Mouse (Mus musculus) stomach, embryonic 15.5 days (tissue): Measurements from ENCODE around the gene Gm11032. TPM values are rescaled to one million over a fixed set of nuclear protein-coding genes. Genes with fewer than 3 reads are reported as not detected.
"Not testable (repeated sequence)": the region's sequence is repeated elsewhere in the genome, so short reads cannot be mapped to it uniquely, and the experiment has no call there.

ENCODE experiments used
- ATAC-seq: fragments of 200-750 bp; cut with Nextera tagmentation; 2 replicates; pipeline ENCODE4 v1.8.0; 2017; ENCODE audit warnings: low read depth, moderate number of reproducible peaks, moderate TSS enrichment; ENCODE audit not compliant: insufficient read depth, low FRiP score
- H3K27ac ChIP-seq: fragments of 300-500 bp; sonication (generic); 2 replicates; pipeline ENCODE4 v1.5.1; 2015; ENCODE audit warnings: mild to moderate bottlenecking, inconsistent platforms
- H3K27me3 ChIP-seq: fragments of 300-500 bp; sonication (generic); replicated peaks from 2 replicates; pipeline ENCODE4 v1.6.1; 2015; ENCODE audit warnings: inconsistent platforms
- H3K36me3 ChIP-seq: fragments of 300-500 bp; sonication (generic); 2 replicates; pipeline ENCODE4 v1.6.1; 2015; ENCODE audit warnings: inconsistent platforms
- H3K4me1 ChIP-seq: fragments of 300-500 bp; sonication (generic); 2 replicates; pipeline ENCODE4 v1.6.1; 2015; ENCODE audit warnings: inconsistent platforms
- H3K4me2 ChIP-seq: fragments of 300-500 bp; sonication (generic); 2 replicates; pipeline ENCODE4 v1.6.1; 2015; ENCODE audit warnings: mild to moderate bottlenecking, inconsistent platforms
- H3K4me3 ChIP-seq: fragments of 300-500 bp; sonication (generic); replicated peaks from 2 replicates; pipeline ENCODE4 v1.5.1; 2015; ENCODE audit warnings: inconsistent platforms
- H3K9ac ChIP-seq: fragments of 300-500 bp; sonication (generic); 2 replicates; pipeline ENCODE4 v1.6.1; 2015; ENCODE audit warnings: inconsistent platforms
- H3K9me3 ChIP-seq: fragments of 300-500 bp; sonication (generic); 2 replicates; pipeline ENCODE4 v1.6.1; 2016; ENCODE audit warnings: inconsistent platforms
- WGBS: fragments of 180-500 bp; shearing (Covaris S2); methylation state at CpG from one replicate; pipeline ENCODE4 v1.1.7; 2015; 5-methylcytosine and 5-hydroxymethylcytosine counted together
- polyA plus RNA-seq: library from polyadenylated mRNA; unstranded; fragments of >200 nt; fragmentation: Nextera tagmentation; extraction: Ambion mirVana; gene quantifications from 2 replicates; pipeline ENCODE4 v1.2.1, GENCODE M21; 2015

Gm11032 gene
- polyA plus RNA-seq, result not detected in 2 replicates

GRCm38 (mm10) chr11:4620017-4620485 is at the start of gene Gm11032:
Gene Gm11032 (plus strand): TSS chr11:4620067.
- Histone ChIP-seq H3K9me3 (no peaks in the 10 kb centered on the region), H3K4me2 (no peak within 1 kb of the TSS), H3K9ac (no peak within 1 kb of the TSS), H3K4me1 (no peaks in the 10 kb centered on the region), H3K4me3 (no peak within 1 kb of the TSS), H3K36me3 (no peaks in the 10 kb centered on the region), H3K27me3 (no peaks in the 10 kb centered on the region), H3K27ac (no peak within 1 kb of the TSS)
- 68% methylated on average over 16 of the region's 16 CpGs for WGBS
- ATAC-seq, result no peak

DNA sequence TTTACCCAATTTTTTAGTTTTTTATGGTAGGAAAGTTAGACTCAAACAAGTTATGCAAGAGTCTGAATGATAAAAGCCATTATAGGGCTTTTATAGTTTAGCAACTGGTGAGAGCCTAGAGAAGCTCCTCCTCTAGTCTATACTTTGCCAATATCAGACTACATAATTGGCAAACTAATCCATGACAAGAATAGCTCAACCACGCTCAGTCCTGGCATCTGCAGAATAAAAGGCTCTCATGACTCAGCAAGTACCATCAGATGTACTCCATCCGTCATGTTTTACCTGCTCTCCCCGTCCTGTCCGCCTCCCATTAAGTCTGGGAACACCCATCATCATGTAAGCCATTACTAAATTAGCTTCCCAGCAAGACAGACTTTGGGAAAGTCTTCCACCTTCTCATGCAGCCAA is 48.4 kb upstream of the Gm11032 start:
- ATAC-seq, result no peak
- H3K27me3 ChIP-seq, result no peaks in the 10 kb centered on the region
- H3K4me2 ChIP-seq, result no peak overlapping the region
- H3K9ac ChIP-seq, result no peak overlapping the region
- H3K4me3 ChIP-seq, result no peak overlapping the region
- peaks cover 6% of the 10 kb centered on the region for H3K4me1 ChIP-seq
- H3K27ac ChIP-seq, result no peak overlapping the region
- no peaks in the 10 kb centered on the region for H3K9me3 ChIP-seq
- H3K36me3 ChIP-seq, result no peaks in the 10 kb centered on the region
- WGBS, result 69% methylated on average over 4 of the region's 4 CpGs

GRCm38 (mm10) chr11:4576090-4576732 is 43.7 kb upstream of the Gm11032 start:
- H3K9me3 ChIP-seq, H3K27me3 ChIP-seq, H3K9ac ChIP-seq, H3K4me2 ChIP-seq, H3K4me3 ChIP-seq, H3K4me1 ChIP-seq, H3K36me3 ChIP-seq, H3K27ac ChIP-seq: not testable (repeated sequence)
- ATAC-seq, result peak; percentile 79; the same call in 1 of the 2 replicates
- WGBS, result 74% methylated on average over 2 of the region's 2 CpGs

DNA sequence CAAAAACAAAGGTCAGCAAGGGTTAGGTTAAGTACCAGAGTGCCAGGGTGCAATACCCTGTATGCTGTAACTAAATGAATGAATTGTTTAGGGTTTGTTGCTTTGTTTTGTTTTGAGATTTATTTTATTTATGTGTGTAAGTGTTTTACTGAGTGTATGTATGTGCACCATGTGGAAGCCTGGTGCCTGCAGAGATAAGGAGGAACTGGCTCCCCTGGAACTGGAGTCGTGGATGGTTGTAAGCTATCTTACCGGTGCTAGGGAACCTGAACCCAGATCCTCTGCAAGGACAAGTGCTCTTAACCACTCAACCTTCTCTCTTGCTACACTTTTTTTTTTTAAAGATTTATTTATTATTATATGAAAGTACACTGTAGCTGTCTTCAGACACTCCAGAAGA is 42.8 kb upstream of the Gm11032 start:
- H3K36me3 ChIP-seq, result no peaks in the 10 kb centered on the region
- H3K4me2 ChIP-seq, result no peak overlapping the region
- H3K27ac ChIP-seq, result no peak overlapping the region
- no peak overlapping the region for H3K4me3 ChIP-seq
- no peak overlapping the region for H3K9ac ChIP-seq
- peaks cover 9% of the 10 kb centered on the region for H3K4me1 ChIP-seq
- ATAC-seq, result no peak; the same call in 1 of the 2 replicates
- H3K27me3 ChIP-seq, result no peaks in the 10 kb centered on the region
- no peaks in the 10 kb centered on the region for H3K9me3 ChIP-seq
- WGBS, result 92% methylated on average over 2 of the region's 2 CpGs

GRCm38 (mm10) chr11:4578682-4579081 is 41.2 kb upstream of the Gm11032 start:
- Histone ChIP-seq H3K4me2 (no peak overlapping the region), H3K27me3 (no peaks in the 10 kb centered on the region), H3K36me3 (no peaks in the 10 kb centered on the region), H3K9me3 (no peaks in the 10 kb centered on the region), H3K4me1 (peaks cover 9% of the 10 kb centered on the region), H3K9ac (no peak overlapping the region), H3K27ac (no peak overlapping the region), H3K4me3 (no peak overlapping the region)
- 52% methylated on average over 2 of the region's 2 CpGs for WGBS
- no peak for ATAC-seq

GRCm38 (mm10) chr11:4591811-4592210 is 28.1 kb upstream of the Gm11032 start:
- H3K9ac ChIP-seq, result no peak overlapping the region
- no peak overlapping the region for H3K4me3 ChIP-seq
- H3K9me3 ChIP-seq, result no peaks in the 10 kb centered on the region
- WGBS, result 83% methylated on average over 4 of the region's 4 CpGs
- no peak overlapping the region for H3K27ac ChIP-seq
- no peaks in the 10 kb centered on the region for H3K36me3 ChIP-seq
- no peak overlapping the region for H3K4me2 ChIP-seq
- H3K27me3 ChIP-seq, result no peaks in the 10 kb centered on the region
- peaks cover 8% of the 10 kb centered on the region; the same call in 1 of the 2 replicates for H3K4me1 ChIP-seq
- ATAC-seq, result no peak

- no peak overlapping the region for H3K9ac ChIP-seq
Observed at GRCm38 (mm10) chr11:4593491-4593848, 26.4 kb upstream of the Gm11032 start.

GRCm38 (mm10) chr11:4593849-4594607 is 25.8 kb upstream of the Gm11032 start:
- peak; percentile 82 for ATAC-seq
- Histone ChIP-seq H3K27ac (peak overlapping the region; percentile 95), H3K27me3 (no peaks in the 10 kb centered on the region), H3K4me1 (peaks cover 8% of the 10 kb centered on the region; the same call in 1 of the 2 replicates), H3K36me3 (no peaks in the 10 kb centered on the region), H3K4me2 (peak overlapping the region; percentile 58), H3K4me3 (peak overlapping the region; percentile 93), H3K9ac (peak overlapping the region; percentile 84), H3K9me3 (no peaks in the 10 kb centered on the region)
- under 1% methylated on average over 44 of the region's 45 CpGs for WGBS

More at GRCm38 (mm10) chr11:4593491-4593848, 26.4 kb upstream of the Gm11032 start:
- no peak for ATAC-seq
- H3K27ac ChIP-seq, result no peak overlapping the region
- no peaks in the 10 kb centered on the region for H3K36me3 ChIP-seq
- H3K27me3 ChIP-seq, result no peaks in the 10 kb centered on the region
- H3K4me1 ChIP-seq, result peaks cover 8% of the 10 kb centered on the region; the same call in 1 of the 2 replicates
- H3K4me2 ChIP-seq, result peak overlapping the region; percentile 58
- peak overlapping the region; percentile 93 for H3K4me3 ChIP-seq
- H3K9me3 ChIP-seq, result no peaks in the 10 kb centered on the region
- 24% methylated on average over 5 of the region's 5 CpGs for WGBS

- 3% methylated on average over 53 of the region's 53 CpGs for whole genome bisulfite sequencing
- peaks cover 8% of the 10 kb centered on the region; the same call in 1 of the 2 replicates for H3K4me1 ChIP-seq
- H3K36me3 ChIP-seq, result no peaks in the 10 kb centered on the region
- H3K27ac ChIP-seq, result peak within 1 kb of the TSS; percentile 95
- H3K27me3 ChIP-seq, result no peaks in the 10 kb centered on the region
- H3K9ac ChIP-seq, result peak within 1 kb of the TSS; percentile 84
- peak; percentile 91 for ATAC-seq
- peak within 1 kb of the TSS; percentile 58 for H3K4me2 ChIP-seq
- peak within 1 kb of the TSS; percentile 93 for H3K4me3 ChIP-seq
- H3K9me3 ChIP-seq, result no peaks in the 10 kb centered on the region
Observed at GRCm38 (mm10) chr11:4594608-4595500, 25.0 kb upstream of the Gm11032 start, which contains the start of gene Mtmr3. Gene Mtmr3 (minus strand): TSS chr11:4594863.

GRCm38 (mm10) chr11:4598411-4598810 is 21.5 kb upstream of the Gm11032 start:
- 89% methylated on average over 2 of the region's 2 CpGs for WGBS
- H3K27ac ChIP-seq, result no peak overlapping the region
- no peak overlapping the region for H3K9ac ChIP-seq
- ATAC-seq, result no peak
- no peak overlapping the region for H3K4me3 ChIP-seq
- no peaks in the 10 kb centered on the region for H3K36me3 ChIP-seq
- H3K9me3 ChIP-seq, result no peaks in the 10 kb centered on the region
- H3K27me3 ChIP-seq, result no peaks in the 10 kb centered on the region
- peaks cover 15% of the 10 kb centered on the region; the same call in 1 of the 2 replicates for H3K4me1 ChIP-seq
- no peak overlapping the region for H3K4me2 ChIP-seq

GRCm38 (mm10) chr11:4599916-4600315 is 20.0 kb upstream of the Gm11032 start:
- no peaks in the 10 kb centered on the region for H3K9me3 ChIP-seq
- H3K4me3 ChIP-seq, result no peak overlapping the region
- no peaks in the 10 kb centered on the region for H3K36me3 ChIP-seq
- no peak for ATAC-seq
- H3K9ac ChIP-seq, result no peak overlapping the region
- no peak overlapping the region for H3K27ac ChIP-seq
- H3K27me3 ChIP-seq, result no peaks in the 10 kb centered on the region
- peaks cover 14% of the 10 kb centered on the region; the same call in 1 of the 2 replicates for H3K4me1 ChIP-seq
- 80% methylated on average over 3 of the region's 3 CpGs for WGBS
- no peak overlapping the region for H3K4me2 ChIP-seq
